Mouse (Mus musculus) heart, embryonic 15.5 days (tissue): ENCODE measurements around the gene Babam2. TPM values are rescaled to one million over a fixed set of nuclear protein-coding genes. Genes with fewer than 3 reads are reported as not detected.

Experiments
- ATAC-seq: fragments of 200-750 bp; cut with Nextera tagmentation; replicated peaks from 2 replicates; pipeline ENCODE4 v1.8.0; 2017; ENCODE audit warnings: low read depth, moderate TSS enrichment; ENCODE audit not compliant: insufficient number of reproducible peaks, insufficient read depth, low FRiP score
- H3K27ac ChIP-seq: fragments of 300-500 bp; sonication (generic); 2 replicates; pipeline ENCODE4 v1.5.1; 2015; ENCODE audit warnings: mild to moderate bottlenecking, inconsistent platforms
- H3K27me3 ChIP-seq: fragments of 300-500 bp; sonication (generic); 2 replicates; pipeline ENCODE4 v1.6.1; 2015; ENCODE audit warnings: inconsistent platforms
- H3K36me3 ChIP-seq: fragments of 300-500 bp; sonication (generic); 2 replicates; pipeline ENCODE4 v1.6.1; 2015; ENCODE audit warnings: mild to moderate bottlenecking, inconsistent platforms
- H3K4me1 ChIP-seq: fragments of 300-500 bp; sonication (generic); replicated peaks from 2 replicates; pipeline ENCODE4 v1.6.1; 2015; ENCODE audit warnings: inconsistent platforms
- H3K4me2 ChIP-seq: fragments of 300-500 bp; sonication (generic); 2 replicates; pipeline ENCODE4 v1.6.1; 2015; ENCODE audit warnings: inconsistent platforms, mild to moderate bottlenecking, moderate library complexity
- H3K4me3 ChIP-seq: fragments of 300-500 bp; sonication (generic); 2 replicates; pipeline ENCODE4 v1.5.1; 2015; ENCODE audit warnings: mild to moderate bottlenecking, inconsistent platforms
- H3K9ac ChIP-seq: fragments of 300-500 bp; sonication (generic); 2 replicates; pipeline ENCODE4 v1.6.1; 2015; ENCODE audit warnings: mild to moderate bottlenecking, inconsistent platforms
- H3K9me3 ChIP-seq: fragments of 300-500 bp; sonication (generic); replicated peaks from 2 replicates; pipeline ENCODE4 v1.6.1; 2016; ENCODE audit warnings: inconsistent platforms
- WGBS: fragments of 180-500 bp; shearing (Covaris S2); methylation state at CpG from one replicate; pipeline ENCODE4 v1.1.7; 2015; ENCODE audit warnings: mixed read lengths; 5-methylcytosine and 5-hydroxymethylcytosine counted together
- polyA plus RNA-seq: library from polyadenylated mRNA; unstranded; fragments of >200 nt; fragmentation: Nextera tagmentation; extraction: Ambion mirVana; gene quantifications from 2 replicates; pipeline ENCODE4 v1.2.1, GENCODE M21; 2015

Babam2 gene
- polyA plus RNA-seq, 1 experiment from 2014 or later = 48.7 TPM

DNA sequence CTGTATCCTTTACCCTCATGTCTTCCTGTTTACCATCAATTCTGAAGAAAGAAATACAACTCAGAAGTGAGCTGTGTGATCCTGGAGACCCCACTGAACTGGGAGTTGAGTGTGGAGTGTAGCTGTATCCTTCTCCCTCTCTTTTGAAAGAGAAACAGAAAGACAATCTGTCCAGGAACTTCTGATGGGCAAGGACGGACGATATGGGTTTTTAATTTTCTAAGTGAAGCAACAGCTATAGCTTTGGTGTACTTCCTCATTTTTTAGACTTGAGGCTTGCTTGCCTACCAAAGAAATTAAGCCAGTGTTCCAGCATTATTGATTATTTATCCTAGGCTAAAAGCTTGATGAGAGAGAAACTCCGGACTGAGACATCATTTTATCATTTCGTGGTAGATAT is 116.6 kb downstream of the Babam2 start:
- no peak overlapping the region for H3K27ac ChIP-seq
- H3K4me3 ChIP-seq = no peak overlapping the region
- WGBS = 79% methylated on average over 4 of the region's 4 CpGs
- H3K27me3 ChIP-seq = no peaks in the 10 kb centered on the region
- no peaks in the 10 kb centered on the region for H3K9me3 ChIP-seq
- no peak overlapping the region for H3K9ac ChIP-seq
- H3K4me2 ChIP-seq = no peak overlapping the region
- no peaks in the 10 kb centered on the region for H3K36me3 ChIP-seq
- no peak for ATAC-seq
- peaks cover 24% of the 10 kb centered on the region for H3K4me1 ChIP-seq

DNA sequence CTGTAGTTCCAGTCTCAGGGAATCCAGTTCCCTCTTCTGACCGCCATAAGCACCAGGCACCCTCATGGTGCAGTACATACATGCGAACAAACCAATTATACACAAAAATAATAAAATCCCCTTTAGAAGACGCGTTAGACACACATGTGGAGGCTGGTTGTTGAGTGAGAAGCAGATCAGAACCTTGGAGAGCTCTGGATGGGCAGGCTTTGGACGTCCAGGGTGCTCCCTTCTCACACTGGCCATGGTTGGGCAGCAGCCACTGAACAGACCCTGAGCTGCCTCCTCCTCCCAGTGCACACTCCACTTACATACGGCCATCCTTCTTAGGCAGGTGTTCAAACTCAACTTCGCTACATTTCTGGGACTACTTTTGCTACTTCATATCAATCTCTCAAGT is 117.6 kb downstream of the Babam2 start:
- Histone ChIP-seq H3K4me1 (peaks cover 21% of the 10 kb centered on the region), H3K36me3 (no peaks in the 10 kb centered on the region), H3K27me3 (no peaks in the 10 kb centered on the region), H3K27ac (no peak overlapping the region), H3K4me2 (no peak overlapping the region), H3K9me3 (no peaks in the 10 kb centered on the region), H3K9ac (no peak overlapping the region), H3K4me3 (no peak overlapping the region)
- 66% methylated on average over 7 of the region's 7 CpGs for WGBS
- no peak for ATAC-seq

- ATAC-seq = no peak
- Histone ChIP-seq H3K9me3 (no peaks in the 10 kb centered on the region), H3K4me2 (no peak overlapping the region), H3K4me3 (no peak overlapping the region), H3K27me3 (no peaks in the 10 kb centered on the region), H3K9ac (no peak overlapping the region), H3K36me3 (no peaks in the 10 kb centered on the region), H3K4me1 (peaks cover 13% of the 10 kb centered on the region), H3K27ac (no peak overlapping the region)
- 70% methylated on average over 1 of the region's 1 CpGs for WGBS
These were observed 118.6 kb downstream of the Babam2 start for GRCm38 (mm10) chr5:31816082-31816481.

DNA sequence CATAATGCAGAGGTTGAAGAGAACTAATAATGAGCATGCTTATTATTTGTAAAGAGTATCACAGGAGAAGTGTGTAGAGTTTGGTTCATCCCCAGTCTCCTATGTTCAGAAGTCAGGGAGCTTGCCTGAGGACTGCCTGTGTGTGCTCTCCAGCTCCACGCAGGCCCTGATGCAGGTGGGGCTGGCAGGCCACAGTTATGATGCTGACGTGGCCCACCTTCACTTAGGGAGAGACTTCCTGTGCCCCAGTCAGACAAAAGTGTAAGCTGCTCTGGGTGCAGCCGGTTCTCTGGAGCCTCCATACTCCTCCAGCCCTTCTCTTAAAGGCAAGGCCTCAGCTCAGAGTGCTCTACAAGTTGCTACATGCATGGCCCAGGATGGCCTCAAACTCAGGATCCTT is 123.3 kb downstream of the Babam2 start:
- no peak for ATAC-seq
- no peak overlapping the region for H3K27ac ChIP-seq

GRCm38 (mm10) chr5:31821204-31821603 is 123.7 kb downstream of the Babam2 start:
- Histone ChIP-seq H3K36me3 (no peaks in the 10 kb centered on the region), H3K27ac (no peak overlapping the region), H3K4me3 (no peak overlapping the region), H3K9me3 (no peaks in the 10 kb centered on the region), H3K4me1 (no peaks in the 10 kb centered on the region), H3K4me2 (no peak overlapping the region), H3K27me3 (no peaks in the 10 kb centered on the region), H3K9ac (no peak overlapping the region)
- 73% methylated on average over 1 of the region's 1 CpGs for WGBS
- no peak for ATAC-seq

More for the DNA sequence above, 123.3 kb downstream of the Babam2 start:
- no peak overlapping the region for H3K9ac ChIP-seq
- no peak overlapping the region for H3K4me3 ChIP-seq
- H3K36me3 ChIP-seq = no peaks in the 10 kb centered on the region
- no peaks in the 10 kb centered on the region for H3K4me1 ChIP-seq
- WGBS = 75% methylated on average over 3 of the region's 3 CpGs
- H3K27me3 ChIP-seq = no peaks in the 10 kb centered on the region
- no peak overlapping the region for H3K4me2 ChIP-seq
- no peaks in the 10 kb centered on the region for H3K9me3 ChIP-seq

DNA sequence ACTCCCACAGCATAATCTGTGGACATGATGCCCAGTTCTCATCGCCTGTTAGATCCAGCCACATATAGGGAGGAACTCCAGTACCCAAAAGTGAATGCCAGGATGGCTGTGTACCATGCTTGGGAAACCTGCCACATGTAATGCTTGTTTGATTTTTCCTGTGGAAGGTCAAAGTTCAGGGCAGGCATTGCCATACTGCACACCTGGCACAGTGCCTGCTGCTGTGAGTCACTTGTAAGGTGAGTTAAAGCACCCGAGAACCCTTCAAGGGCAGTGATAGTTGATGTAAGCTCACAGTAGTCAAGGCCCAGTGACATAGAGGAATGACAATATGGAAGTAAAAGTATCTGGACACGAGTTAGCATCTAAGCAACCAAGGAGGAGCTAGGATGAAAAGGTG is 126.2 kb downstream of the Babam2 start:
- 67% methylated on average over 3 of the region's 3 CpGs for WGBS
- Histone ChIP-seq H3K4me2 (no peak overlapping the region), H3K4me3 (no peak overlapping the region), H3K9ac (no peak overlapping the region), H3K27ac (no peak overlapping the region), H3K27me3 (no peaks in the 10 kb centered on the region), H3K36me3 (no peaks in the 10 kb centered on the region), H3K9me3 (no peaks in the 10 kb centered on the region), H3K4me1 (0 out of 2 replicates have a peak, but pooled peaks cover under 1% of the 10 kb centered on the region)
- no peak for ATAC-seq

DNA sequence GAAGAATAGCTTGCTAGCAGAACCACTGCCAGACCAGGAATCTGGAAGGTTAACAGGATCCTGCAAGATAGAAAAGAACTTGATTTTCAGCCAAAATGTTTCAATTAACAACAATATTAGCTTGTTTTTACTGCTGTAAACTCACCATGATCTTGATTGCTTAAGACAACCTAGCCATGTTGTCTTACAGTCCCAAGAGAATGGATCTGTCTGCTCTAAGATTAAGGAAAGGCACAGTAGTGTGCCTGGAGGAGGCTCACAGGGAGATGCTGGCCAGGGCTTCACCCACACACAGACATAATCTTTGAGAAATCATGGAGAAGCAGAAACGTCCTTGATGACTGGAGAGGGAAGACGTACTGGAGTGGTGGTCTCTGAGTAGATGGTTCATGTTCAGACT is 126.6 kb downstream of the Babam2 start:
- Histone ChIP-seq H3K27ac (no peak overlapping the region), H3K4me1 (0 out of 2 replicates have a peak, but pooled peaks cover 3% of the 10 kb centered on the region), H3K9ac (no peak overlapping the region), H3K9me3 (no peaks in the 10 kb centered on the region), H3K27me3 (no peaks in the 10 kb centered on the region), H3K4me3 (no peak overlapping the region), H3K4me2 (no peak overlapping the region), H3K36me3 (no peaks in the 10 kb centered on the region)
- WGBS = 51% methylated on average over 2 of the region's 2 CpGs
- ATAC-seq = no peak

DNA sequence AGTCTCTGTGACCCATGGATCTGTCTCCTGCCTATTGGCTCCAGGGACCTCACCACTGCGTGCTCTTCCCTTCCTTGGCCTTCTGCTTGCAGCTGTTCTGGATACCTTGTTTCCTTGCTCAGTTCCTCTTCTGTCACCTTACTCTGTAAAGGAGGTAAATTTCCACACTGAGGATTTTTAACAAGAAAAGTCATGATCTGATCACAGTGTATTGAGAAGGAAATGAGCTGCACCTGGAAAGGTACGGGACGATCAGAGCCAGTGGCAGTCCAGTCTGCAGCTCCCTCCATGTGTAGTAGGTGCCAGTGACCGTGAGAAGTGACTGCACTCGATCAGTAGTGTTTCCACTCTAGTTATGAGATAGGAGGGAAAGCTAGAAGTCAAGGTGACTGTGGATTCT is 129.8 kb downstream of the Babam2 start:
- Histone ChIP-seq H3K4me3 (no peak overlapping the region), H3K9ac (no peak overlapping the region), H3K9me3 (no peaks in the 10 kb centered on the region), H3K4me2 (no peak overlapping the region), H3K27me3 (no peaks in the 10 kb centered on the region), H3K27ac (no peak overlapping the region), H3K36me3 (no peaks in the 10 kb centered on the region), H3K4me1 (0 out of 2 replicates have a peak, but pooled peaks cover 3% of the 10 kb centered on the region)
- ATAC-seq = no peak
- WGBS = 79% methylated on average over 5 of the region's 5 CpGs

DNA sequence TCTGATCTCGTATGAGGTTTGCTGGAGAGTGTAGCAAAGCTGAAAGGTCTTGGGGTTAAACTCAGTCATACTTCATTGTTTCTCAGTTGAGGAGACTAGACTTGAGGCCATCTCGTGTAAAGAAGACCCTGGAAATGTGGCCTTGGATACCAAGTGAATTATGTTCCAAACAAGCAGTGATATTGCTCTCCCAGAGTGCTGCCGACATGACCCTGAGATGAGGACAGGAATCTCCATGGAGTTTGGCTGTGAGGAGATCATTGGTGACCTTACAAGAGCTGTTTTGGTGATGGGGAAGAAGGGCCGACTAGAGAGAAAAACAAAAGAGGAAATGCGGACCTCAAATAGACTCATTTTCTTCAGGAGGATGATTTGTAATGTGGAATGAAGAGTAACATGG is 130.4 kb downstream of the Babam2 start:
- Histone ChIP-seq H3K36me3 (no peaks in the 10 kb centered on the region), H3K4me1 (0 out of 2 replicates have a peak, but pooled peaks cover 3% of the 10 kb centered on the region), H3K27me3 (no peaks in the 10 kb centered on the region), H3K27ac (no peak overlapping the region), H3K4me2 (no peak overlapping the region), H3K9me3 (no peaks in the 10 kb centered on the region), H3K9ac (no peak overlapping the region), H3K4me3 (no peak overlapping the region)
- no peak for ATAC-seq
- WGBS = 85% methylated on average over 5 of the region's 5 CpGs

GRCm38 (mm10) chr5:31828747-31829146 is 131.3 kb downstream of the Babam2 start:
- WGBS = 76% methylated on average over 10 of the region's 10 CpGs
- ATAC-seq = no peak
- Histone ChIP-seq H3K36me3 (no peaks in the 10 kb centered on the region), H3K27ac (no peak overlapping the region), H3K4me1 (0 out of 2 replicates have a peak, but pooled peaks cover 3% of the 10 kb centered on the region), H3K4me3 (no peak overlapping the region), H3K27me3 (no peaks in the 10 kb centered on the region), H3K9me3 (no peaks in the 10 kb centered on the region), H3K4me2 (no peak overlapping the region), H3K9ac (no peak overlapping the region)

GRCm38 (mm10) chr5:31829588-31829987 is 132.1 kb downstream of the Babam2 start:
- peaks cover 6% of the 10 kb centered on the region; the same call in 1 of the 2 replicates for H3K36me3 ChIP-seq
- no peaks in the 10 kb centered on the region for H3K27me3 ChIP-seq
- 65% methylated on average over 1 of the region's 1 CpGs for WGBS
- no peak overlapping the region for H3K27ac ChIP-seq
- no peak overlapping the region for H3K4me3 ChIP-seq
- no peak overlapping the region for H3K9ac ChIP-seq
- no peak overlapping the region for H3K4me2 ChIP-seq
- ATAC-seq = no peak
- H3K4me1 ChIP-seq = 0 out of 2 replicates have a peak, but pooled peaks cover 3% of the 10 kb centered on the region
- H3K9me3 ChIP-seq = 0 out of 2 replicates have a peak, but pooled peaks cover 5% of the 10 kb centered on the region

DNA sequence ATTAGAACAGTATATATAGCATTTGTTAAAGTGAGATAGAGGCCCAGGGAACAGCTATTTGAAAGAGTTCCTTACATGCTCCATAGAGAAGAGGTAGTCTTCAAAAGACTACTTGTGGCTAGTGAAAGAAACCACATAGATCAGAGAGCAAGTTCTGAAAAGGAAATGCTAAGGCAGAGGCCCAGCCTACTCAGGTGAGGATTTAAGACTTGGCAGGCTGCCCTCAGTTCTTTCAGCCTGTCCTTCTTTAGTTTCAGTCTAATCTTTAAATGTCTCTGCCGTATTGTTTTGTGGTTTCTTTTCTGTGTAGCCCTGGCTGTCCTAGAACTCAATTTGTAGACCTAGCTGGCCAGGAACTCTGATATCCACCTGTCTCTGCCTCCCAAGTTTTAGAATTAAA is 134.1 kb downstream of the Babam2 start:
- Histone ChIP-seq H3K36me3 (peaks cover 8% of the 10 kb centered on the region; the same call in 1 of the 2 replicates), H3K27ac (no peak overlapping the region), H3K4me2 (no peak overlapping the region), H3K4me3 (no peak overlapping the region), H3K4me1 (peaks cover 7% of the 10 kb centered on the region), H3K9me3 (0 out of 2 replicates have a peak, but pooled peaks cover 12% of the 10 kb centered on the region), H3K27me3 (no peaks in the 10 kb centered on the region), H3K9ac (no peak overlapping the region)
- WGBS = 39% methylated on average over 1 of the region's 1 CpGs
- ATAC-seq = no peak
